Mouse (Mus musculus) Patski (cell line): ENCODE data around the gene Abi2. TPM values are rescaled to one million over a fixed set of nuclear protein-coding genes. Genes with fewer than 3 reads are reported as not detected.

Experiments used
- ATAC-seq: fragments of 100-300 bp; one replicate; pipeline ENCODE4 v1.8.0; 2021
- CTCF ChIA-PET: fragments of 350-600 bp; sonication (Branson Sonifier 250); formaldehyde crosslinking; loops from one replicate; lab custom pipeline; 2022; ENCODE audit warnings: inconsistent platforms; lab: Charles Lee
- POLR2A ChIA-PET: fragments of 350-600 bp; sonication (Branson Sonifier 250); formaldehyde crosslinking; loops from one replicate; lab custom pipeline; 2022; ENCODE audit warnings: antibody characterized with exemption, inconsistent platforms; lab: Charles Lee
- DNase-seq: peaks from one replicate; pipeline ENCODE4 v3.0.0-alpha.2; 2011; ENCODE audit warnings: low read depth, low spot score
- H3K27me3 ChIP-seq: fragments of 371-371 bp; one replicate; pipeline ENCODE4 v1.5.1; 2021
- CTCF ChIP-seq: fragments of 100-300 bp; IDR thresholded peaks from one replicate; pipeline ENCODE4 v1.5.1; 2021
- in situ Hi-C: fragments of 300-500 bp; cut with MboI; formaldehyde crosslinking; loops from 3 replicates; pipeline ENCODE4 v1.11.1; 2018; ENCODE audit warnings: low pct_unique_long_range_greater_than_20kb, mixed read lengths
- polyA plus RNA-seq: library from polyadenylated mRNA; unstranded; gene quantifications from one replicate; pipeline ENCODE4 v1.2.3, GENCODE M21; 2021

Abi2 gene
- polyA plus RNA-seq, 1 experiment from 2014 or later, result 18.3 TPM

- no peak for DNase-seq
- TF ChIP-seq CTCF, result no peak
- in situ Hi-C loops, result no loop called here
These were observed 79.2 kb downstream of the Abi2 start for GRCm38 (mm10) chr1:60488635-60489034.

GRCm38 (mm10) chr1:60489660-60490059 is 80.2 kb downstream of the Abi2 start:
- POLR2A ChIA-PET, result interaction anchor here (0.6 to 1.0 kb wide), 2 partner anchors 9 to 26 kb away, joined by 3 to 9 read pairs; no protein-coding TSS in a partner anchor
- no peaks in the 10 kb centered on the region for H3K27me3 ChIP-seq
- DNase-seq (no peak), ATAC-seq (no peak)
- no peak for TF ChIP-seq CTCF
- in situ Hi-C loops, result no loop called here
- CTCF ChIA-PET, result no interaction called here

More at GRCm38 (mm10) chr1:60488635-60489034, 79.2 kb downstream of the Abi2 start:
- ATAC-seq, result no peak
- POLR2A ChIA-PET, result no interaction called here
- CTCF ChIA-PET, result no interaction called here
- H3K27me3 ChIP-seq, result no peaks in the 10 kb centered on the region

- DNase-seq, result no peak
- no peak for TF ChIP-seq CTCF
- no peaks in the 10 kb centered on the region for H3K27me3 ChIP-seq
- no peak for ATAC-seq
- CTCF ChIA-PET, result no interaction called here
- POLR2A ChIA-PET, result interaction anchor here (1.0 kb wide), 1 partner anchor 26 kb away, joined by 3 read pairs; no protein-coding TSS in a partner anchor
- in situ Hi-C loops, result no loop called here
These were observed 81.1 kb downstream of the Abi2 start for GRCm38 (mm10) chr1:60490510-60490909.

GRCm38 (mm10) chr1:60492404-60492803 is 83.0 kb downstream of the Abi2 start:
- in situ Hi-C loops, result no loop called here
- TF ChIP-seq CTCF, result no peak
- ChIA-PET CTCF (no interaction called here), POLR2A (no interaction called here)
- no peaks in the 10 kb centered on the region for H3K27me3 ChIP-seq
- ATAC-seq (no peak), DNase-seq (no peak)

GRCm38 (mm10) chr1:60493421-60493820 is 84.0 kb downstream of the Abi2 start:
- POLR2A ChIA-PET, result no interaction called here
- in situ Hi-C loops, result no loop called here
- no peak for DNase-seq
- no peak for TF ChIP-seq CTCF
- no peak for ATAC-seq
- H3K27me3 ChIP-seq, result no peaks in the 10 kb centered on the region
- CTCF ChIA-PET, result no interaction called here

- in situ Hi-C loops, result no loop called here
- no peak for TF ChIP-seq CTCF
- DNase-seq (no peak), ATAC-seq (no peak)
- POLR2A ChIA-PET, result no interaction called here
- H3K27me3 ChIP-seq, result no peaks in the 10 kb centered on the region
- CTCF ChIA-PET, result no interaction called here
These were observed 94.0 kb downstream of the Abi2 start for GRCm38 (mm10) chr1:60503456-60503855.

- in situ Hi-C loops, result no loop called here
- ChIA-PET POLR2A (no interaction called here), CTCF (interaction anchor here (2.4 kb wide), 1 partner anchor 9 kb away, joined by 6 read pairs; no protein-coding TSS in a partner anchor)
- H3K27me3 ChIP-seq, result no peaks in the 10 kb centered on the region
- ATAC-seq (no peak), DNase-seq (no peak)
- TF ChIP-seq CTCF, result no peak
These were observed 101.2 kb downstream of the Abi2 start for GRCm38 (mm10) chr1:60510584-60510983.

GRCm38 (mm10) chr1:60530107-60530506 is 120.7 kb downstream of the Abi2 start:
- DNase-seq, result no peak
- CTCF ChIA-PET, result interaction anchor here (1.1 to 1.5 kb wide), 3 partner anchors 10 to 22 kb away, joined by 3 to 5 read pairs (median 4); no protein-coding TSS in a partner anchor
- no peak for ATAC-seq
- POLR2A ChIA-PET, result interaction anchor here (1.0 kb wide), 1 partner anchor 22 kb away, joined by 3 read pairs; no protein-coding TSS in a partner anchor
- in situ Hi-C loops, result no loop called here
- peak; percentile 49 for TF ChIP-seq CTCF
- no peaks in the 10 kb centered on the region for H3K27me3 ChIP-seq

GRCm38 (mm10) chr1:60530636-60531035 is 121.2 kb downstream of the Abi2 start:
- no peak for TF ChIP-seq CTCF
- no peaks in the 10 kb centered on the region for H3K27me3 ChIP-seq
- ChIA-PET POLR2A (interaction anchor here (1.0 kb wide), 1 partner anchor 22 kb away, joined by 3 read pairs; no protein-coding TSS in a partner anchor), CTCF (interaction anchor here (0.9 to 1.5 kb wide), 4 partner anchors 10 to 22 kb away, joined by 3 to 4 read pairs (median 3); no protein-coding TSS in a partner anchor)
- ATAC-seq (no peak), DNase-seq (no peak)
- in situ Hi-C loops, result no loop called here

Other genes starting within 250 kb of the Abi2 start
- 9.4 TPM for gene Nbeal1, start 229.0 kb upstream of the Abi2 start, polyA plus RNA-seq
- 24.8 TPM for gene Cyp20a1, start 66.3 kb upstream of the Abi2 start, polyA plus RNA-seq
- 8.5 TPM for gene Raph1, start 157.5 kb downstream of the Abi2 start, polyA plus RNA-seq